Mouse (Mus musculus): ENCODE results near the gene Ncoa6.

Gene Ncoa6

DNA sequence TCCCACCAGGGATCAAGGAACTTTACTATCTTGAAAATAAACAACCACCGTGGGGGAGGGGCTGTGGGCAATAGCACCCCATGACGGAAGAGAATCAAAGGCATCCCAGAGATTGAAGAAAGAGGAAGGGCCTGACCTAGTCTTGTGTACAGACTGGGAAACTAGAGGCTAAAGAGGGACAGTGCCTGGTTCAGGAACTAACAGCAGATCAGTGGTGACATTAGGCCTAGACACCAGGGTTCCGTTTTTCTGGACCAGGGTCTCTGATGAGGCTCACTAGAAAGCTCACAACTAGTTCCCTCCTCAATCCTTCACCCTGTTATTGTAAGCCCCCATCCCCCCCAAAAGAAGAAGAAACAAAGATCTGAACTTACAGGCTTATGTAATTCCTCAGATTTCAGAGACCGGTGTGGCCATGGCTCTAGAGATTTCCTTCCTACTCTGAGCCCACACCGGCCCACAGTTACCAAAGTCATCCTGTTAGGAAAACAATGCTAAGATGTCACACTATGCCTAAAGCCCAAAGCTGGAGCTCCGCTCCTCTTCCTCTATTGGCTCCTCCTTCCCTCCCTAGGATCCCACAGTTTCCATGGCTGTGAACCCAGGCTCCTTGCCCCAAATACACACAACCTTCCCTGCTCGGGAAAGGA lies 105.9 kb downstream of the Ncoa6 start:
- peak in 1 of 2 experiments; percentile 31 for DNase-seq

- DNase-seq, result no peak
Observed at GRCm38 (mm10) chr2:155357686-155358399, 115.9 kb downstream of the Ncoa6 start.

- peak; percentile 94 to 95 for DNase-seq
Observed at GRCm38 (mm10) chr2:155356971-155357591, 116.6 kb downstream of the Ncoa6 start, which contains the start of gene Pigu. Pigu (minus strand) TSS chr2:155357430.

GRCm38 (mm10) chr2:155354402-155354801 lies 119.3 kb downstream of the Ncoa6 start:
- no peak for DNase-seq

GRCm38 (mm10) chr2:155346670-155347069 lies 127.0 kb downstream of the Ncoa6 start:
- no peak for DNase-seq
